Mouse (Mus musculus): Measurements from ENCODE around the gene Cks2. TPM values are rescaled to one million over a fixed set of nuclear protein-coding genes. Genes with fewer than 3 reads are reported as not detected.

Cks2 gene
- polyA plus RNA-seq, 1 experiment from 2014 or later, result 414 TPM

DNA sequence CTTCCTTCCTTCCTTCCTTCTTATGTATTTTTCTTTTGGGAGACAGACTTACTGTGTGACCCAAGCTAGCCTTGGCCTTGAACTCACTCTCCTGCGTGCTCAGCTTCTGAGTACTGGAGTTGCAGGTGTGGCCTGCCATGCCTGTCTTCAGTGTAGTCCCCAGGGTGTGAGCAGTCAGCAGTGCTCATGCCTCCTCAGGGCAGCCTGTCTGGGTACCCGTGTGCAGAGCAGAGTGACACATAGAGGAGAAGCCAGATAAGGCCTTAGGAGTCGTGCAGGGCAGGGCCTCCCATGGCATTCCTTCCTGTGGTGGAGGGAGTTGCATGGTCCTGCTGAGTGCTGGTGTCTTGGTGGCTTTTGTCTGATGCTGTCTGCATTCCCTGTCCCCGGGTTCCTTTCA lies 34.3 kb downstream of the Cks2 start:
- H3K4me2 ChIP-seq (replicated peaks; ENCODE audit: low read depth, low read length), result no peak overlapping the region
- no peak overlapping the region for H3K27ac ChIP-seq (ENCODE audit: low read depth, low read length)
- H3K4me3 ChIP-seq (ENCODE audit: low read length), result no peak overlapping the region
- peaks cover 94% of the 10 kb centered on the region for H3K36me3 ChIP-seq (ENCODE audit: control insufficient read depth, insufficient read depth, low read length)
- H3K9ac ChIP-seq (ENCODE audit: low read depth, low read length), result no peak overlapping the region
- H3K4me1 ChIP-seq (ENCODE audit: control insufficient read depth, insufficient read depth, low read length), result no peaks in the 10 kb centered on the region
- H3K9me3 ChIP-seq (ENCODE audit: control insufficient read depth, low read length), result no peaks in the 10 kb centered on the region
- ATAC-seq (ENCODE audit: low FRiP score, low TSS enrichment), result no peak
- H3K27me3 ChIP-seq (ENCODE audit: control insufficient read depth, insufficient read depth, low read length), result no peaks in the 10 kb centered on the region
- WGBS, result 88% methylated on average over 4 of the region's 4 CpGs

DNA sequence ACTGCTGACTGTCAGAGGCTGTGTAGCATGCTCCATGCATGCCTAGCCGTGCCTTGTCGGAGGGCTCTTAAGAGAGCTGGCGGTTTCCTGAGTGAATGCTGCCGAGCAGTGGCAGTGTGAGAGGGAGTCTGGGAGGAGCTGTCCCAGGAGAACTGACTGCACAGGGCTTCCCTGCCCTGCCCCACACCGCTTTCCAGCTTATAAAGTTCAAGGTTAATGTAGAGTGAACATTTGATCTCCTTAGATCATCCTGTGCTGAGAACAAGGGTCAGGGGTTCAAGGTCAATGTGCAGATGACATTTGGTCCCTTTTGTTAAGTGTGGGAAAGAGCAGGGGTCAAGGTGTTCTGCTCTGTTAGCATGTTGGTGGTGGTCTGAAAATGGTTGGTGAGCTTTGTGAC lies 36.0 kb downstream of the Cks2 start:
- Histone ChIP-seq H3K9me3 (ENCODE audit: control insufficient read depth, low read length) (no peaks in the 10 kb centered on the region), H3K27me3 (ENCODE audit: control insufficient read depth, insufficient read depth, low read length) (no peaks in the 10 kb centered on the region), H3K9ac (ENCODE audit: low read depth, low read length) (no peak overlapping the region), H3K4me2 (replicated peaks; ENCODE audit: low read depth, low read length) (no peak overlapping the region), H3K4me1 (ENCODE audit: control insufficient read depth, insufficient read depth, low read length) (no peaks in the 10 kb centered on the region), H3K27ac (ENCODE audit: low read depth, low read length) (no peak overlapping the region), H3K4me3 (ENCODE audit: low read length) (no peak overlapping the region), H3K36me3 (ENCODE audit: control insufficient read depth, insufficient read depth, low read length) (peaks cover 94% of the 10 kb centered on the region)
- ATAC-seq (ENCODE audit: low FRiP score, low TSS enrichment), result no peak
- WGBS, result 53% methylated on average over 5 of the region's 5 CpGs

DNA sequence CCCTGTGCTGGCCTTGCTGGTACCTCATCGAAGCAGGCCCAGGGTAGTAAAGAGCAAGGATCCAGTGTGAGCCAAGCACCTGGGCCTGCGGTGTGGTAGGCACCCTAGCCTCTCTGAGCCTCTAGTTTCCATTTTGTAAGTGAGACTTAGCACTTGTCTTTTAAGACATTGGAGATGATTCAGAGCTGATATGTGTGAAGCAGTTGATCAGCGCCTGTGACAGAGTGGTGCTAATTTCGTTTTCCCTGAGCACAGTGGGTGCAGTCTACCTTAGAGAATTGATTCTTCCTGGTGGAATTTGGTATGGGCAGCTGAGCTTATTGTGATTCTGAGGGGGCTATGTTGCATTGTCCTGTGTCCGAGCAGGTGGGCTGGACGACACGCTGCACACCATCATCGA lies 36.6 kb downstream of the Cks2 start:
- H3K36me3 ChIP-seq (ENCODE audit: control insufficient read depth, insufficient read depth, low read length), result peaks cover 88% of the 10 kb centered on the region
- 92% methylated on average over 8 of the region's 8 CpGs for WGBS
- H3K4me1 ChIP-seq (ENCODE audit: control insufficient read depth, insufficient read depth, low read length), result no peaks in the 10 kb centered on the region
- H3K27ac ChIP-seq (ENCODE audit: low read depth, low read length), result no peak overlapping the region
- no peak overlapping the region for H3K9ac ChIP-seq (ENCODE audit: low read depth, low read length)
- H3K4me3 ChIP-seq (ENCODE audit: low read length), result no peak overlapping the region
- ATAC-seq (ENCODE audit: low FRiP score, low TSS enrichment), result no peak
- H3K9me3 ChIP-seq (ENCODE audit: control insufficient read depth, low read length), result no peaks in the 10 kb centered on the region
- H3K27me3 ChIP-seq (ENCODE audit: control insufficient read depth, insufficient read depth, low read length), result no peaks in the 10 kb centered on the region
- H3K4me2 ChIP-seq (replicated peaks; ENCODE audit: low read depth, low read length), result no peak overlapping the region

DNA sequence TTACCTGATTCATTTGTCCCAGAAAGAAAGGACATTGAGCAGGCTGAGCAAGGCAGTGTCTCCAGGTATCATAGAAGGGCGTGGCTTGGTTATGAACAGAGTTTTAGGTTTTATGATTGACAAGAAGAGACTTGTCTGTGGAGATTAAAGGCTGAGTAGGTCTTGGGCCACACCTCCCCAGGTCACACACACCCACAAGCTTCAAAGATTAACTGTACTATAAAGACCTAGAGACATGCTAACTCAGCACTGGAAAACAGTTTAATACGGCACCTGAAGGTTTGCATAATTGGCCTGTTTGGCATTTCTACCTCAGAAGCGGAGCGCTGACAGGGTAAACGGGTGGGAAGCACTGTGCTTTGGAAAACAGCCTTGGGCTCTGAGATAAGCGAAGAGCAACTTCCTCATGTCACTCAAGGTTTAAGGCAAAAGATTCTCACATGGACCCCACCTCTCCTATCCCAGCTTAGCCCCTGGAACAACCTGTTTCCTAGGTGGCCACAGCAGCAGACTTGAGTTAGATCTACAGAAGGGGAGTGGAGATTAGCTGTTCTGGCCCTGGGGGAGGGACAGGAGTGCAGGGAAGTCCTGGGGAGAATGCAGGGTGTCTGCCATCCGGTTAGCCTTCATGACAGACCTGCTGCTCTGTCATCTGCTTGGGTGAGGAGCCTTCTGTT lies 40.4 kb downstream of the Cks2 start:
- Histone ChIP-seq H3K27ac (ENCODE audit: low read depth, low read length) (no peak overlapping the region), H3K4me3 (ENCODE audit: low read length) (no peak overlapping the region), H3K4me2 (replicated peaks; ENCODE audit: low read depth, low read length) (no peak overlapping the region), H3K9ac (ENCODE audit: low read depth, low read length) (no peak overlapping the region), H3K4me1 (ENCODE audit: control insufficient read depth, insufficient read depth, low read length) (no peaks in the 10 kb centered on the region), H3K36me3 (ENCODE audit: control insufficient read depth, insufficient read depth, low read length) (peaks cover 63% of the 10 kb centered on the region), H3K9me3 (ENCODE audit: control insufficient read depth, low read length) (no peaks in the 10 kb centered on the region), H3K27me3 (ENCODE audit: control insufficient read depth, insufficient read depth, low read length) (no peaks in the 10 kb centered on the region)
- WGBS, result 93% methylated on average over 7 of the region's 7 CpGs
- no peak for ATAC-seq (ENCODE audit: low FRiP score, low TSS enrichment)

- Histone ChIP-seq H3K4me2 (replicated peaks; ENCODE audit: low read depth, low read length) (no peak overlapping the region), H3K27me3 (ENCODE audit: control insufficient read depth, insufficient read depth, low read length) (no peaks in the 10 kb centered on the region), H3K4me3 (ENCODE audit: low read length) (no peak overlapping the region), H3K36me3 (ENCODE audit: control insufficient read depth, insufficient read depth, low read length) (peaks cover 51% of the 10 kb centered on the region), H3K9ac (ENCODE audit: low read depth, low read length) (no peak overlapping the region), H3K27ac (ENCODE audit: low read depth, low read length) (no peak overlapping the region), H3K4me1 (ENCODE audit: control insufficient read depth, insufficient read depth, low read length) (no peaks in the 10 kb centered on the region), H3K9me3 (ENCODE audit: control insufficient read depth, low read length) (no peaks in the 10 kb centered on the region)
- 92% methylated on average over 5 of the region's 5 CpGs for WGBS
- no peak for ATAC-seq (ENCODE audit: low FRiP score, low TSS enrichment)
Measured at GRCm38 (mm10) chr13:51686966-51687365, 41.9 kb downstream of the Cks2 start.

DNA sequence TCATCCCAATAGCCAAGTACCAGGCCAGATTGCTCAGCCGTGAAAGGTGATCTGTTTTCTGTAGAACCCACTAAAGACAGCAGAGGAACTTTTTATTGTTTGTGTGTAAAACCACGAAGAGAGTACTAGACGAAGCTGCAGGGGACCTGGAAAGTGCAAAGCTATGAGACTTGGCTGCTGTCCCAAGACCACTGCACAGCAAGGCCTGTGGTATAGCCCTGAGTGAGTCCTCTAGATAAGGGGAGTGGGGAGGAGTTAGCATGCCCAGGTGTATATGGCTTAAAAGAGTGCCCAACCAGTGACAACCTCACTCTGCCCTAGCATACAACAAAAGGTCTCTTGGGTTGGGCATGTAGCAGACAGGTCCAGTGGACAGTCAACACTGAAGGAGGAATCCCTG lies 43.7 kb downstream of the Cks2 start:
- Histone ChIP-seq H3K9ac (ENCODE audit: low read depth, low read length) (no peak overlapping the region), H3K4me2 (replicated peaks; ENCODE audit: low read depth, low read length) (no peak overlapping the region), H3K27me3 (ENCODE audit: control insufficient read depth, insufficient read depth, low read length) (no peaks in the 10 kb centered on the region), H3K4me1 (ENCODE audit: control insufficient read depth, insufficient read depth, low read length) (no peaks in the 10 kb centered on the region), H3K36me3 (ENCODE audit: control insufficient read depth, insufficient read depth, low read length) (peaks cover 34% of the 10 kb centered on the region), H3K4me3 (ENCODE audit: low read length) (no peak overlapping the region), H3K27ac (ENCODE audit: low read depth, low read length) (no peak overlapping the region), H3K9me3 (ENCODE audit: control insufficient read depth, low read length) (no peaks in the 10 kb centered on the region)
- 52% methylated on average over 3 of the region's 3 CpGs for WGBS
- no peak for ATAC-seq (ENCODE audit: low FRiP score, low TSS enrichment)

GRCm38 (mm10) chr13:51696481-51696880 lies 51.4 kb downstream of the Cks2 start:
- no peaks in the 10 kb centered on the region for H3K27me3 ChIP-seq (ENCODE audit: control insufficient read depth, insufficient read depth, low read length)
- H3K9ac ChIP-seq (ENCODE audit: low read depth, low read length), result no peak overlapping the region
- no peaks in the 10 kb centered on the region for H3K9me3 ChIP-seq (ENCODE audit: control insufficient read depth, low read length)
- H3K36me3 ChIP-seq (ENCODE audit: control insufficient read depth, insufficient read depth, low read length), result no peaks in the 10 kb centered on the region
- H3K4me1 ChIP-seq (ENCODE audit: control insufficient read depth, insufficient read depth, low read length), result no peaks in the 10 kb centered on the region
- H3K27ac ChIP-seq (ENCODE audit: low read depth, low read length), result no peak overlapping the region
- no peak overlapping the region for H3K4me3 ChIP-seq (ENCODE audit: low read length)
- ATAC-seq (ENCODE audit: low FRiP score, low TSS enrichment), result no peak
- no peak overlapping the region for H3K4me2 ChIP-seq (replicated peaks; ENCODE audit: low read depth, low read length)

DNA sequence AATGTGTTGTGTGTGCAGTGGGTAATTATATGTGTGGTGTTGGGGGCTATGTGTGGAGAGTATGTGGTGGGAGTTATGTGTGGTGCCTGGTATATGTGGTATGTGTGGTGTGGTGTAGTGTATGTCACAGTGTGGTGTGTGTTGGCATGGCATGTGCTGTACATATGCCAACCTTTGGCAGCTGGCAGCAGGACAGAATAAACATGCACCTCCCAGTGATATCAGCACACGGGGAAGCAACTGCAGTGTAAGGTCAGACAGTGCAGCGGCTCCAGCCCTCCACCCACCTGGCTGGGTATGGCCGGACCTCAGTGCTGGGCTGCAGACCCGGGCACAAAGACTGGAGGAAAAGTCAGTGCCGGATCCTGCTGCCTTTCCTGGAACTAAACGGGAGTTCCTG lies 52.4 kb downstream of the Cks2 start:
- Histone ChIP-seq H3K4me1 (ENCODE audit: control insufficient read depth, insufficient read depth, low read length) (no peaks in the 10 kb centered on the region), H3K27me3 (ENCODE audit: control insufficient read depth, insufficient read depth, low read length) (no peaks in the 10 kb centered on the region), H3K9ac (ENCODE audit: low read depth, low read length) (no peak overlapping the region), H3K36me3 (ENCODE audit: control insufficient read depth, insufficient read depth, low read length) (no peaks in the 10 kb centered on the region), H3K4me2 (replicated peaks; ENCODE audit: low read depth, low read length) (no peak overlapping the region), H3K9me3 (ENCODE audit: control insufficient read depth, low read length) (no peaks in the 10 kb centered on the region), H3K4me3 (ENCODE audit: low read length) (no peak overlapping the region), H3K27ac (ENCODE audit: low read depth, low read length) (no peak overlapping the region)
- 78% methylated on average over 6 of the region's 6 CpGs for WGBS
- no peak for ATAC-seq (ENCODE audit: low FRiP score, low TSS enrichment)

DNA sequence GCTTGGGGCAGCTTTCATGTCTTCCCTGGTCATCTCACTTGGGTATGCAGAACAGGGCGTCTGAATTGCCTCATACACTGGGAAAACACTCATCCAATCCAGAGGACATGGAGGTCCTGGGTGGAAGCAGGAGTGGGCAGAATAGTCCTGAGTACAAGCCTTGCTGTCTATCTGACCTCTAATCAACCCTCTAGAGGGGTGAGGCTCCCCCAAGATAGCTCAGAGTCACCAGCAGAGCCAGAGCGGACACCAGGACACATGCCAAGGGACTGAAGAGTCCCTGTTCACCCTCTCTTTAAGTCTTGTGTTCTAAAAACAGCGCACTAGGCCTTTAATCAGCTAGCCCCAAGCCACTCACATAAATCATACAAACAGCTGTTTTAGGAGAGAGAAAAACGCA lies 52.9 kb downstream of the Cks2 start:
- ATAC-seq (ENCODE audit: low FRiP score, low TSS enrichment), result no peak
- no peak overlapping the region for H3K4me3 ChIP-seq (ENCODE audit: low read length)
- WGBS, result 52% methylated on average over 4 of the region's 4 CpGs
- H3K27me3 ChIP-seq (ENCODE audit: control insufficient read depth, insufficient read depth, low read length), result no peaks in the 10 kb centered on the region
- no peak overlapping the region for H3K9ac ChIP-seq (ENCODE audit: low read depth, low read length)
- H3K4me1 ChIP-seq (ENCODE audit: control insufficient read depth, insufficient read depth, low read length), result no peaks in the 10 kb centered on the region
- H3K36me3 ChIP-seq (ENCODE audit: control insufficient read depth, insufficient read depth, low read length), result 0 out of 2 replicates have a peak, but pooled peaks cover 1% of the 10 kb centered on the region
- no peaks in the 10 kb centered on the region for H3K9me3 ChIP-seq (ENCODE audit: control insufficient read depth, low read length)
- no peak overlapping the region for H3K4me2 ChIP-seq (replicated peaks; ENCODE audit: low read depth, low read length)
- no peak overlapping the region for H3K27ac ChIP-seq (ENCODE audit: low read depth, low read length)

All from kidney, embryonic 14.5 days (tissue).